Mouse (Mus musculus) 416B (cell line): ENCODE data around the gene Mrpl28.
"Not testable (repeated sequence)": the region's sequence is repeated elsewhere in the genome, so short reads cannot be mapped to it uniquely, and the experiment has no call there.

Source experiments
- DNase-seq: peaks from one replicate; pipeline ENCODE4 v3.0.0; 2011; ENCODE audit warnings: low read depth

The Mrpl28 gene

GRCm38 (mm10) chr17:26123267-26123684, at the start of gene Mrpl28:
Gene Mrpl28 (plus strand): TSS chr17:26123500.
- peak; percentile 97 for DNase-seq

- no peak for DNase-seq
Measured at GRCm38 (mm10) chr17:26075246-26075645, 48.1 kb upstream of the Mrpl28 start.

GRCm38 (mm10) chr17:26078851-26079250, 44.4 kb upstream of the Mrpl28 start:
- no peak for DNase-seq

GRCm38 (mm10) chr17:26080867-26081266, 42.4 kb upstream of the Mrpl28 start:
- no peak for DNase-seq

- DNase-seq: no peak
Measured at GRCm38 (mm10) chr17:26087059-26087564, 36.2 kb upstream of the Mrpl28 start.

GRCm38 (mm10) chr17:26089905-26090632, 33.2 kb upstream of the Mrpl28 start, which contains the start of gene Decr2:
Gene Decr2 (minus strand): TSS chr17:26090337.
- DNase-seq: peak; percentile 87

- DNase-seq: no peak
Measured at GRCm38 (mm10) chr17:26094531-26095110, 28.7 kb upstream of the Mrpl28 start.

- DNase-seq: peak; percentile 47
Measured at GRCm38 (mm10) chr17:26095121-26095740, 28.1 kb upstream of the Mrpl28 start, which contains the start of gene Nme4. Gene Nme4 (minus strand): TSS chr17:26095602.

GRCm38 (mm10) chr17:26098461-26098860, 24.8 kb upstream of the Mrpl28 start:
- no peak for DNase-seq

GRCm38 (mm10) chr17:26099316-26099715, 24.0 kb upstream of the Mrpl28 start:
- peak; percentile 77 for DNase-seq

- DNase-seq: no peak
Measured at GRCm38 (mm10) chr17:26100166-26100565, 23.1 kb upstream of the Mrpl28 start.

GRCm38 (mm10) chr17:26101478-26101877, 21.8 kb upstream of the Mrpl28 start:
- DNase-seq: peak; percentile 68

- no peak for DNase-seq
Measured at GRCm38 (mm10) chr17:26105619-26106018, 17.7 kb upstream of the Mrpl28 start.

- DNase-seq: no peak
Measured at GRCm38 (mm10) chr17:26110156-26110555, 13.1 kb upstream of the Mrpl28 start.

- no peak for DNase-seq
Measured at GRCm38 (mm10) chr17:26111024-26111423, 12.3 kb upstream of the Mrpl28 start.

GRCm38 (mm10) chr17:26111722-26112121, 11.6 kb upstream of the Mrpl28 start:
- DNase-seq: no peak

GRCm38 (mm10) chr17:26112751-26113150, 10.5 kb upstream of the Mrpl28 start:
- DNase-seq: no peak

- DNase-seq: peak; percentile 68
Measured at GRCm38 (mm10) chr17:26113181-26113948, 9.9 kb upstream of the Mrpl28 start, which contains the start of gene Tmem8. Gene Tmem8 (plus strand): TSS chr17:26113299.

GRCm38 (mm10) chr17:26114061-26114460, 9.2 kb upstream of the Mrpl28 start:
- no peak for DNase-seq

GRCm38 (mm10) chr17:26114461-26114860, 8.8 kb upstream of the Mrpl28 start:
- not testable (repeated sequence) for DNase-seq

GRCm38 (mm10) chr17:26115205-26115898, 7.9 kb upstream of the Mrpl28 start:
- no peak for DNase-seq
